Mouse (Mus musculus): ENCODE data around the gene Trpv2.

DNA sequence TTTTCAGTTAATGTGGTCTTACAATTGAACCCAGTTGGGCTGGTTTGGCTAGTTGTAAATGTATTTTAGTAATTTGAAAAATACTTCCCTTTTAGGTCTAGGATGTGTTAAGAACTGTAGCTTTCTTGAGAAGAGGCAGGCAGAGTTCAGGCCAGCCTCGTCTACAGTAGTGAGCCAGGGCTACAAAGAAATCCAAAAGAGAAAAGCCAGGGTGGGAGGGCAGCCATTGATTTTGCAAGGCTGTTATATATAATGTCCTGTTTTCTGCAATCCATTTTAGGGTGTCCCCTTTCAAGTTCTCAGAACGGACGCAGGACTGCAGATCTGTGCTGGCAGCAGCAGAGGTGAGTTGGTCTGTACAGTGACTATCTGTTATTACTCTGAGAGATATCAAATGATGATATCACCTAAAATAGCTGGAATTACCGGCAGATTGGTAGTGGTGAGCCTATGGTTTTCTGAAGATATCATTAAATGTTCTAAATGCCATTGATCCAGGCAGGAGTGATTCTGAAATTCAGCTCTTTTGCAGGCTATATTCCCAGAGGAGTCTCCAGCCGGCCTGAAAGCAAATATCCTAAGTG is 29.9 kb downstream of the Trpv2 start:
- TF ChIP-seq CTCF (IDR thresholded peaks at IDR 0.05; ENCODE audit: low read depth, low read length) (no peak), POLR2A (IDR thresholded peaks at IDR 0.05; ENCODE audit: borderline replicate concordance, low read depth, low read length) (no peak)

All from bone marrow macrophage, adult 2 months (primary cell).